Mouse (Mus musculus) midbrain, embryonic 13.5 days (tissue): ENCODE measurements around the gene Zcchc3. TPM values are rescaled to one million over a fixed set of nuclear protein-coding genes. Genes with fewer than 3 reads are reported as not detected.
"Not testable (repeated sequence)": the region's sequence is repeated elsewhere in the genome, so short reads cannot be mapped to it uniquely, and the experiment has no call there.

Source experiments
- ATAC-seq: fragments of 200-750 bp; cut with Nextera tagmentation; 2 replicates; pipeline ENCODE4 v1.8.0; 2017; ENCODE audit warnings: mild to moderate bottlenecking, moderate TSS enrichment, moderate library complexity
- H3K27ac ChIP-seq: fragments of 300-500 bp; sonication (generic); 2 replicates; pipeline ENCODE4 v1.5.1; 2015; ENCODE audit warnings: inconsistent platforms, mild to moderate bottlenecking, moderate library complexity
- H3K27me3 ChIP-seq: fragments of 300-500 bp; sonication (generic); 2 replicates; pipeline ENCODE4 v1.6.1; 2015; ENCODE audit warnings: mild to moderate bottlenecking, inconsistent platforms
- H3K36me3 ChIP-seq: fragments of 300-500 bp; sonication (generic); 2 replicates; pipeline ENCODE4 v1.6.1; 2015; ENCODE audit warnings: mild to moderate bottlenecking, inconsistent platforms
- H3K4me1 ChIP-seq: fragments of 300-500 bp; sonication (generic); replicated peaks from 2 replicates; pipeline ENCODE4 v1.6.1; 2015; ENCODE audit warnings: inconsistent platforms
- H3K4me2 ChIP-seq: fragments of 300-500 bp; sonication (generic); replicated peaks from 2 replicates; pipeline ENCODE4 v1.6.1; 2015; ENCODE audit warnings: moderate library complexity, mild to moderate bottlenecking, inconsistent platforms
- H3K4me3 ChIP-seq: fragments of 300-500 bp; sonication (generic); replicated peaks from 2 replicates; pipeline ENCODE4 v1.5.1; 2015; ENCODE audit warnings: mild to moderate bottlenecking, inconsistent platforms
- H3K9ac ChIP-seq: fragments of 300-500 bp; sonication (generic); replicated peaks from 2 replicates; pipeline ENCODE4 v1.6.1; 2015; ENCODE audit warnings: mild to moderate bottlenecking, inconsistent platforms
- H3K9me3 ChIP-seq: fragments of 300-500 bp; sonication (generic); 2 replicates; pipeline ENCODE4 v1.6.1; 2016; ENCODE audit warnings: mild to moderate bottlenecking, inconsistent platforms
- WGBS: fragments of 180-500 bp; shearing (Covaris S2); methylation state at CpG from one replicate; pipeline ENCODE4 v1.1.7; 2015; 5-methylcytosine and 5-hydroxymethylcytosine counted together
- polyA plus RNA-seq: library from polyadenylated mRNA; unstranded; fragments of >200 nt; fragmentation: Nextera tagmentation; extraction: Ambion mirVana; gene quantifications from 2 replicates; pipeline ENCODE4 v1.2.1, GENCODE M21; 2015

The Zcchc3 gene
- polyA plus RNA-seq, 1 experiment from 2014 or later = 26.4 TPM

GRCm38 (mm10) chr2:152436405-152436901, 21.6 kb upstream of the Zcchc3 start:
- H3K4me2 ChIP-seq = no peak overlapping the region
- no peaks in the 10 kb centered on the region for H3K9me3 ChIP-seq
- no peak for ATAC-seq
- H3K36me3 ChIP-seq = no peaks in the 10 kb centered on the region
- H3K4me3 ChIP-seq = no peak overlapping the region
- no peak overlapping the region for H3K27ac ChIP-seq
- 0 out of 2 replicates have a peak, but pooled peaks cover 2% of the 10 kb centered on the region for H3K27me3 ChIP-seq
- H3K4me1 ChIP-seq = peaks cover 11% of the 10 kb centered on the region
- H3K9ac ChIP-seq = no peak overlapping the region
- 76% methylated on average over 7 of the region's 7 CpGs for WGBS

- not testable (repeated sequence) for H3K9ac ChIP-seq, H3K27me3 ChIP-seq, H3K4me3 ChIP-seq, H3K27ac ChIP-seq, H3K36me3 ChIP-seq, H3K4me2 ChIP-seq, H3K9me3 ChIP-seq, ATAC-seq
- H3K4me1 ChIP-seq = peaks cover 11% of the 10 kb centered on the region
- WGBS = 87% methylated on average over 2 of the region's 2 CpGs
These were observed 13.7 kb upstream of the Zcchc3 start for GRCm38 (mm10) chr2:152428481-152428880.

DNA sequence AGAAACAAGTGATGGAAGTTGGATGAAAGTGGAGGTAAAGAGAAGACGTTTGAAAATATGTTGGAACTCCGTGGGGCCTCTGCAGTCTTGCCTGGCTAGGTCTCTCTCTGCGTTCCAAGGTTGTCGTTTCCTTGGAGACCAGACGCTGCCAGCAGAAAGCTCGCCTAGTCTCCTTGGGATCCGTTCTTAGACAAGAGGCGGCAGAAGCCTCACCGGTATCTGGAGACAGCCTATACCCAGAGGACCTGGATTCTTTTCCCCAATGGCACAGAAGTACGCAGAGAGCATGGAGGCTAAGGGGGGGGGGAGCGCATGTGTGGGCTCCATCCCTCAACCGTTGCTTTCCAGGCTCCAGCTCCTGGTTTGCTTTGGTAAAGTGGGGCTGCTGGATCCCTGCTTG, 12.7 kb upstream of the Zcchc3 start:
- Histone ChIP-seq H3K36me3 (no peaks in the 10 kb centered on the region), H3K9me3 (no peaks in the 10 kb centered on the region), H3K27ac (no peak overlapping the region), H3K4me1 (peaks cover 11% of the 10 kb centered on the region), H3K4me3 (no peak overlapping the region; the same call in 1 of the 2 replicates), H3K27me3 (no peaks in the 10 kb centered on the region), H3K4me2 (peak overlapping the region; percentile 42), H3K9ac (peak overlapping the region; percentile 46; the same call in 1 of the 2 replicates)
- WGBS = 3% methylated on average over 12 of the region's 12 CpGs
- ATAC-seq = peak; percentile 34; the same call in 1 of the 2 replicates

DNA sequence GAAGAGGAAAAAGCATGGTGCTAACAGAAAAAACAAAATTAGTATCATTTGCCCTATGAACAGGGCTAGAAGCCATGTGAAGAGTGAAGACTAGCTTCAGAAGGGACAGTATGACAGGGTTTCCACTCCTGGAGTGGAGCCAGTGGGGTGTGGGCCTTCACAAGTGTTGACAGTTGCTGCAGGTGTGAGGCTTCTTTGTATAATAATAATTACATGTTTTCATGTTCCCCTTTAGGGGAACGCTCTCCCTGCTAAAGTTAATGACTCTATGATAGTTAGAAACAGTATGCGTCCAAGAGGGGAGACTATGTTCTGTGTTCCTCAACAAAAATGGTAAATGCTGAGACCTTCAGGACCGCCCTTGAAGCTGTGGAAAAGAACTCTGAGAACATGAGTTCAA, 959 bp upstream of the Zcchc3 start:
- Histone ChIP-seq H3K4me2 (peak overlapping the region; percentile 97; the same call in 1 of the 2 replicates), H3K27me3 (no peaks in the 10 kb centered on the region), H3K9me3 (peaks cover 4% of the 10 kb centered on the region; the same call in 1 of the 2 replicates), H3K27ac (no peak overlapping the region), H3K4me3 (no peak overlapping the region), H3K4me1 (peaks cover 35% of the 10 kb centered on the region), H3K9ac (no peak overlapping the region; the same call in 1 of the 2 replicates), H3K36me3 (no peaks in the 10 kb centered on the region)
- ATAC-seq = no peak
- WGBS = 96% methylated on average over 3 of the region's 3 CpGs

DNA sequence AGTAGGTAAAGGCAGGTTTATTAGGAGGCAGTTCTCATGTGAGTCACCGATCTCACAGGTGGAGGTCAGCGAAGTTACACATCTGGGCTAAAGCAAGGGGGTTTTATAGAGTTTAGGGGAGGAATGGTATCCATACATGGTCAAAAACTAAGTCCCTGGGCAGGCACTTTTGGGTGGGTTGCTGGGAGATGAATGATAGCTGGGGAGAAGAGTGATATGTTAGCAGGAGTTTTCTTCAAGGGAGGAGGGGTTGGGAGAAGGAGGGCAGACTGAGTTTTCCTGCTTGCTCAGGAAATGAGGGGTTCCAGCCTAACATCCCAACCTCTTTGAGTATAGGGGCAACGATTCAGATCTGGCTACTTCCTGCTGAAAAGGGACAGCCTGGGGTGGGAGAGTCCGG, 460 bp upstream of the Zcchc3 start, which contains the start of gene 6820408C15Rik:
TSS of gene 6820408C15Rik (plus strand) at position 301 of the 400 bp plus-strand sequence.
- peak within 1 kb of the TSS; percentile 76 for H3K4me3 ChIP-seq
- peaks cover 40% of the 10 kb centered on the region for H3K4me1 ChIP-seq
- peak within 1 kb of the TSS; percentile 97 for H3K4me2 ChIP-seq
- H3K9ac ChIP-seq = peak within 1 kb of the TSS; percentile 95
- H3K9me3 ChIP-seq = peaks cover 4% of the 10 kb centered on the region; the same call in 1 of the 2 replicates
- WGBS = 32% methylated on average over 4 of the region's 4 CpGs
- H3K27me3 ChIP-seq = no peaks in the 10 kb centered on the region
- no peaks in the 10 kb centered on the region for H3K36me3 ChIP-seq
- H3K27ac ChIP-seq = peak within 1 kb of the TSS; percentile 96
- ATAC-seq = 0 out of 2 replicates have a peak, but pooled peaks have one; percentile 1

- no peaks in the 10 kb centered on the region for H3K27me3 ChIP-seq
- peak overlapping the region; percentile 97 for H3K4me2 ChIP-seq
- H3K9ac ChIP-seq = peak overlapping the region; percentile 95
- H3K27ac ChIP-seq = peak overlapping the region; percentile 96
- H3K36me3 ChIP-seq = no peaks in the 10 kb centered on the region
- H3K9me3 ChIP-seq = peaks cover 4% of the 10 kb centered on the region; the same call in 1 of the 2 replicates
- WGBS = under 1% methylated on average over 86 of the region's 86 CpGs
- peak overlapping the region; percentile 76 for H3K4me3 ChIP-seq
- peak; percentile 28 for ATAC-seq
- peaks cover 46% of the 10 kb centered on the region for H3K4me1 ChIP-seq
These were observed 852 bp downstream of the Zcchc3 start for GRCm38 (mm10) chr2:152413765-152414584.

DNA sequence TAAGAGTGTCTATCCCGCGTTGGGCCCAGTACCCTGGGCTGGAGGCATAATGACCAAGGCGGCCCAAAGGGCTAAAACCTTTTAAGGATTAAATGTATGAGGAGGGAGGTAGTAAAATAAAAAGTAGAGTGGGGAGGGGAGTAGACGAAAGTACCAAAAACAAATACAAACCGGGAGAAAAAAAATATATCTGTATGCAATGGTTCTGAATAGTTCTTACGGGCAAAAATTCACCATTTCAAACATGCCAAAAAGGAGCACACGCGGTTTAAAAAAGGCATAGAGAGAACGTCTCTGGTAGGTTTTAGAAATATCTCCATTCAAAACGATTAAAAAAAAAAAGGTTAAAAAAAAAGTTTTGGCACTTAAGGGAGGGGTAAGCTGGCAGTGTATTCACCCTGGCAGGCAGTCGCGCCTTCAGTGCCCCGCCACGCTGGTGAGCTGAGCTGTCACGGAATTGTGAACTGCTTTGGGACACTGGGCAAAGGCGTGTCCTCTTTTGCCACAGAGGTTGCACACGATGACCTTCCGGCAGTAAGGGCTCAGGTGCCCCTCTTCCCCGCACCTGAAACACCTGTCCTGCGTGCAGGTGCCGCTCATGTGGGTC, 1.6 kb downstream of the Zcchc3 start:
- peak overlapping the region; percentile 97 for H3K4me2 ChIP-seq
- peaks cover 46% of the 10 kb centered on the region for H3K4me1 ChIP-seq
- H3K9me3 ChIP-seq = peaks cover 4% of the 10 kb centered on the region; the same call in 1 of the 2 replicates
- no peak for ATAC-seq
- H3K27ac ChIP-seq = peak overlapping the region; percentile 97
- no peaks in the 10 kb centered on the region for H3K27me3 ChIP-seq
- no peaks in the 10 kb centered on the region for H3K36me3 ChIP-seq
- under 1% methylated on average over 21 of the region's 21 CpGs for WGBS
- H3K4me3 ChIP-seq = peak overlapping the region; percentile 76
- peak overlapping the region; percentile 95 for H3K9ac ChIP-seq

GRCm38 (mm10) chr2:152412526-152413157, 2.2 kb downstream of the Zcchc3 start:
- Histone ChIP-seq H3K4me1 (peaks cover 46% of the 10 kb centered on the region), H3K36me3 (no peaks in the 10 kb centered on the region), H3K9me3 (peaks cover 4% of the 10 kb centered on the region; the same call in 1 of the 2 replicates), H3K27me3 (no peaks in the 10 kb centered on the region), H3K9ac (peak overlapping the region; percentile 95), H3K27ac (peak overlapping the region; percentile 97), H3K4me3 (peak overlapping the region; percentile 76), H3K4me2 (peak overlapping the region; percentile 97)
- no peak for ATAC-seq
- WGBS = 2% methylated on average over 15 of the region's 15 CpGs

- 5% methylated on average over 7 of the region's 7 CpGs for WGBS
- Histone ChIP-seq H3K4me3 (peak overlapping the region; percentile 76), H3K36me3 (no peaks in the 10 kb centered on the region), H3K27me3 (no peaks in the 10 kb centered on the region), H3K27ac (peak overlapping the region; percentile 97), H3K4me1 (peaks cover 50% of the 10 kb centered on the region), H3K4me2 (peak overlapping the region; percentile 97), H3K9me3 (peaks cover 4% of the 10 kb centered on the region; the same call in 1 of the 2 replicates), H3K9ac (peak overlapping the region; percentile 95)
- ATAC-seq = peak; percentile 1; the same call in 1 of the 2 replicates
These were observed 3.4 kb downstream of the Zcchc3 start for GRCm38 (mm10) chr2:152411471-152411870.

DNA sequence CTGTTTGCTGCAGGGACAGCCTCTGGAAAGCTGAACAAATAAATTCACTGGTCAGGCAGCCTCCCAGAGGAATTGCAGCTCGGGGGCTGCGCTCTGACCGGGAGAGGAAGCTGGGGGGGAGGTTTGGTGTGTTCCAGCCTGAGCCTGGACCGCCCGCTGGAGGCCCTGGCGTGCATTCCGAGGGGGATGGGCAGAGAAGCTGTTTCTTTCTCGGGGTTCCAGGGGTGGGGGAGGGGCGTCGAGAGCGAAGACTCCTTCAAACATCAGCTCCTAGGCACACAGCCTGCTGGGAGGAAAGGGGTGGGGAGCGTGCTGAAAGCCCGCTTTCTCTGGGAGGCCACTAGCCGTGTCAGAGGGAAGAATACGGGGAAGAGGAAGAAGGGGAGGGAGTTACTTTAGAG, 3.9 kb downstream of the Zcchc3 start:
- WGBS = under 1% methylated on average over 14 of the region's 15 CpGs
- Histone ChIP-seq H3K4me1 (peaks cover 53% of the 10 kb centered on the region), H3K27ac (peak overlapping the region; percentile 97), H3K9ac (peak overlapping the region; percentile 95), H3K27me3 (no peaks in the 10 kb centered on the region), H3K4me2 (peak overlapping the region; percentile 97), H3K36me3 (no peaks in the 10 kb centered on the region), H3K9me3 (peaks cover under 1% of the 10 kb centered on the region; the same call in 1 of the 2 replicates), H3K4me3 (peak overlapping the region; percentile 76)
- peak; percentile 71 for ATAC-seq

- Histone ChIP-seq H3K4me1 (peaks cover 57% of the 10 kb centered on the region), H3K27ac (peak overlapping the region; percentile 97)
These were observed 5.0 kb downstream of the Zcchc3 start for GRCm38 (mm10) chr2:152409781-152410180.

More at GRCm38 (mm10) chr2:152409781-152410180, 5.0 kb downstream of the Zcchc3 start:
- Histone ChIP-seq H3K36me3 (no peaks in the 10 kb centered on the region), H3K27me3 (no peaks in the 10 kb centered on the region), H3K9me3 (no peaks in the 10 kb centered on the region), H3K4me3 (no peak overlapping the region), H3K4me2 (no peak overlapping the region), H3K9ac (no peak overlapping the region)
- no peak for ATAC-seq
- 82% methylated on average over 6 of the region's 6 CpGs for WGBS
